Mouse (Mus musculus): ENCODE results near the gene Kcnd3. TPM values are rescaled to one million over a fixed set of nuclear protein-coding genes. Genes with fewer than 3 reads are reported as not detected.

Gene Kcnd3
- polyA plus RNA-seq, 1 experiment from 2014 or later, result 4.6 TPM

- H3K27ac ChIP-seq (replicated peaks), result no peak overlapping the region
- ATAC-seq (ENCODE audit: low read depth), result no peak
- no peaks in the 10 kb centered on the region for H3K36me3 ChIP-seq
- no peak overlapping the region for H3K4me2 ChIP-seq
- H3K27me3 ChIP-seq, result no peaks in the 10 kb centered on the region
- H3K9ac ChIP-seq, result no peak overlapping the region
- H3K4me3 ChIP-seq, result no peak overlapping the region
- peaks cover 10% of the 10 kb centered on the region; the same call in 1 of the 2 replicates for H3K9me3 ChIP-seq
- no peaks in the 10 kb centered on the region for H3K4me1 ChIP-seq (replicated peaks)
These were observed 29.7 kb upstream of the Kcnd3 start for GRCm38 (mm10) chr3:105422391-105422790.

GRCm38 (mm10) chr3:105423427-105423826 is 28.7 kb upstream of the Kcnd3 start:
- H3K27ac ChIP-seq (replicated peaks), result no peak overlapping the region
- H3K9ac ChIP-seq, result no peak overlapping the region
- WGBS, result 78% methylated on average over 4 of the region's 4 CpGs
- no peaks in the 10 kb centered on the region for H3K27me3 ChIP-seq
- H3K36me3 ChIP-seq, result no peaks in the 10 kb centered on the region
- peaks cover 10% of the 10 kb centered on the region; the same call in 1 of the 2 replicates for H3K9me3 ChIP-seq
- H3K4me2 ChIP-seq, result no peak overlapping the region
- no peak overlapping the region for H3K4me3 ChIP-seq
- no peak for ATAC-seq (ENCODE audit: low read depth)
- no peaks in the 10 kb centered on the region for H3K4me1 ChIP-seq (replicated peaks)

- no peaks in the 10 kb centered on the region for H3K36me3 ChIP-seq
- no peaks in the 10 kb centered on the region for H3K9me3 ChIP-seq
- no peak overlapping the region for H3K4me2 ChIP-seq
- H3K9ac ChIP-seq, result no peak overlapping the region
- no peak overlapping the region for H3K27ac ChIP-seq (replicated peaks)
- no peaks in the 10 kb centered on the region for H3K4me1 ChIP-seq (replicated peaks)
- no peaks in the 10 kb centered on the region for H3K27me3 ChIP-seq
- ATAC-seq (ENCODE audit: low read depth), result no peak
- H3K4me3 ChIP-seq, result no peak overlapping the region
These were observed 23.5 kb upstream of the Kcnd3 start for GRCm38 (mm10) chr3:105428586-105428985.

GRCm38 (mm10) chr3:105436383-105436782 is 15.7 kb upstream of the Kcnd3 start:
- H3K27me3 ChIP-seq, result no peaks in the 10 kb centered on the region
- no peak overlapping the region for H3K4me3 ChIP-seq
- H3K36me3 ChIP-seq, result no peaks in the 10 kb centered on the region
- H3K9ac ChIP-seq, result no peak overlapping the region
- WGBS, result 32% methylated on average over 2 of the region's 2 CpGs
- ATAC-seq (ENCODE audit: low read depth), result no peak
- H3K9me3 ChIP-seq, result no peaks in the 10 kb centered on the region
- H3K4me1 ChIP-seq (replicated peaks), result no peaks in the 10 kb centered on the region
- H3K27ac ChIP-seq (replicated peaks), result no peak overlapping the region
- no peak overlapping the region for H3K4me2 ChIP-seq

- no peak for ATAC-seq (ENCODE audit: low read depth)
- no peak overlapping the region for H3K4me3 ChIP-seq
- 91% methylated on average over 11 of the region's 11 CpGs for WGBS
These were observed 15.2 kb upstream of the Kcnd3 start for GRCm38 (mm10) chr3:105436971-105437370.

GRCm38 (mm10) chr3:105440873-105441495 is 11.1 kb upstream of the Kcnd3 start:
- 0 out of 2 replicates have a peak, but pooled peaks have one; percentile 32 for ATAC-seq (ENCODE audit: low read depth)
- H3K9me3 ChIP-seq, result no peaks in the 10 kb centered on the region
- no peak overlapping the region for H3K27ac ChIP-seq (replicated peaks)
- 65% methylated on average over 4 of the region's 4 CpGs for WGBS
- H3K4me3 ChIP-seq, result no peak overlapping the region
- no peak overlapping the region for H3K4me2 ChIP-seq
- no peaks in the 10 kb centered on the region for H3K4me1 ChIP-seq (replicated peaks)
- no peaks in the 10 kb centered on the region for H3K36me3 ChIP-seq
- no peak overlapping the region for H3K9ac ChIP-seq
- no peaks in the 10 kb centered on the region for H3K27me3 ChIP-seq

More at GRCm38 (mm10) chr3:105436971-105437370, 15.2 kb upstream of the Kcnd3 start:
- no peaks in the 10 kb centered on the region for H3K9me3 ChIP-seq
- no peaks in the 10 kb centered on the region for H3K27me3 ChIP-seq
- H3K36me3 ChIP-seq, result no peaks in the 10 kb centered on the region
- no peak overlapping the region for H3K27ac ChIP-seq (replicated peaks)
- H3K4me2 ChIP-seq, result no peak overlapping the region
- H3K4me1 ChIP-seq (replicated peaks), result no peaks in the 10 kb centered on the region
- H3K9ac ChIP-seq, result no peak overlapping the region

- Histone ChIP-seq H3K4me1 (replicated peaks) (peaks cover 38% of the 10 kb centered on the region), H3K36me3 (no peaks in the 10 kb centered on the region), H3K27ac (replicated peaks) (no peak overlapping the region; the same call in 1 of the 2 replicates), H3K9ac (peak overlapping the region; percentile 82), H3K27me3 (peaks cover 41% of the 10 kb centered on the region), H3K9me3 (no peaks in the 10 kb centered on the region), H3K4me3 (peak overlapping the region; percentile 68), H3K4me2 (peak overlapping the region; percentile 98)
- 1% methylated on average over 22 of the region's 22 CpGs for WGBS
- ATAC-seq (ENCODE audit: low read depth), result peak; percentile 16; the same call in 1 of the 2 replicates
These were observed 1.3 kb upstream of the Kcnd3 start for GRCm38 (mm10) chr3:105450641-105451470.

- peak; percentile 62 for ATAC-seq (ENCODE audit: low read depth)
- Histone ChIP-seq H3K4me2 (peak overlapping the region; percentile 98), H3K9ac (peak overlapping the region; percentile 82), H3K27me3 (peaks cover 50% of the 10 kb centered on the region), H3K36me3 (no peaks in the 10 kb centered on the region), H3K4me3 (peak overlapping the region; percentile 68), H3K9me3 (no peaks in the 10 kb centered on the region), H3K27ac (replicated peaks) (peak overlapping the region; percentile 81), H3K4me1 (replicated peaks) (peaks cover 38% of the 10 kb centered on the region)
- WGBS, result 0% methylated on average over 47 of the region's 60 CpGs
These were observed 555 bp downstream of the Kcnd3 start for GRCm38 (mm10) chr3:105452556-105453213.

GRCm38 (mm10) chr3:105453214-105453950 is 1.3 kb downstream of the Kcnd3 start:
- H3K27me3 ChIP-seq, result peaks cover 49% of the 10 kb centered on the region
- peak overlapping the region; percentile 68 for H3K4me3 ChIP-seq
- H3K27ac ChIP-seq (replicated peaks), result no peak overlapping the region
- WGBS, result 3% methylated on average over 19 of the region's 19 CpGs
- H3K9me3 ChIP-seq, result no peaks in the 10 kb centered on the region
- H3K4me1 ChIP-seq (replicated peaks), result peaks cover 38% of the 10 kb centered on the region
- peak overlapping the region; percentile 98 for H3K4me2 ChIP-seq
- H3K36me3 ChIP-seq, result no peaks in the 10 kb centered on the region
- ATAC-seq (ENCODE audit: low read depth), result no peak
- peak overlapping the region; percentile 82 for H3K9ac ChIP-seq

- Histone ChIP-seq H3K27me3 (peaks cover 30% of the 10 kb centered on the region), H3K4me1 (replicated peaks) (peaks cover 28% of the 10 kb centered on the region), H3K36me3 (peaks cover 16% of the 10 kb centered on the region), H3K9ac (no peak overlapping the region), H3K27ac (replicated peaks) (no peak overlapping the region), H3K9me3 (no peaks in the 10 kb centered on the region), H3K4me2 (no peak overlapping the region), H3K4me3 (no peak overlapping the region)
- 83% methylated on average over 4 of the region's 4 CpGs for WGBS
- ATAC-seq (ENCODE audit: low read depth), result no peak
These were observed 5.5 kb downstream of the Kcnd3 start for GRCm38 (mm10) chr3:105457657-105458056.

GRCm38 (mm10) chr3:105466538-105466937 is 14.4 kb downstream of the Kcnd3 start:
- H3K27me3 ChIP-seq, result no peaks in the 10 kb centered on the region
- no peak overlapping the region for H3K27ac ChIP-seq (replicated peaks)
- H3K9ac ChIP-seq, result no peak overlapping the region
- H3K36me3 ChIP-seq, result no peaks in the 10 kb centered on the region
- peaks cover 5% of the 10 kb centered on the region; the same call in 1 of the 2 replicates for H3K4me1 ChIP-seq (replicated peaks)
- H3K9me3 ChIP-seq, result no peaks in the 10 kb centered on the region
- no peak overlapping the region for H3K4me3 ChIP-seq
- WGBS, result 77% methylated on average over 8 of the region's 8 CpGs
- no peak overlapping the region for H3K4me2 ChIP-seq
- ATAC-seq (ENCODE audit: low read depth), result no peak

Measured in neural tube, embryonic 13.5 days (tissue).